Mouse (Mus musculus) adipocyte (in vitro differentiated cells): ENCODE data around the gene Traf3ip3.

ENCODE experiments used
- DNase-seq: peaks from one replicate; pipeline ENCODE4 v3.0.0-alpha.2; 2016; ENCODE audit warnings: low spot score

Traf3ip3 gene

DNA sequence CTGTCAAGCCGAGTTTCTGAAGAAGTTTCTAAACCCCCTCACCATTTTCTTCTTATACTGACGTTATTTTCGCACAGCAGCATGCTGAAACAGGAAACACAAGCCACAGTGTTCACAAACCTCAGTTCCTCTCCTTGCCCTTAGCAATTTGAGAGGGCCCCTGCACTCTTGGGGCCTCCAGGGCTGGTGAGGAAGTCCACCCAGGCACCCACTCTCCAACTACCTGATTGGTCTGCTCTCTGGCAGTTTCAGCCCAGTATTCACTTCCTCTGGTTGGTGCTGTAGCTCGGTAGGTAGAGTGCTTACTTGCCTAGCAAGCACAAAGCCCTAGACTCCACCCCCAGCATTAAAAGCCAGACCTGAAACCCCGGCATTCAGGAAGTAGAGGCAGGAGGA lies at the start of gene Traf3ip3:
Gene Traf3ip3, minus strand, starts transcription at position 321 of the 396 bp plus-strand sequence.
- DNase-seq, result no peak

DNA sequence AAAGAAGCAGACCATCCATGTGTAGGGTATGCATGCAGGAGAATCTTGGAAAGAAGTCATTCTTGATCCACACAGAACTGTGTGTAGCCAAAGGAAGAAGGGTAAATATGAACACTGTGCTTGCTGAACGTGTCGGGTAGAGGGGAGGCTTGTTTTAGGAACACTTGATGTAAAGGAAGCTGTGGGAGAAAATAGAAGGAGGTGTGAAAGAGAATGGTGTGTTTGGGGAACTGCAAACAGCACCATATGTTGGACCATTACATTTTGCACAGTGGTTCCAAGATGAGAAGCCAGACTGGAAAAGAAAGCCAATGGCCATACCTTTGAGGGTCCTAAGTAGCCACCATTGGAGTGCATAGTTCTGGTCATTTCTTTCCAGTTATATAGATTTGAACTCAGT lies 48.5 kb upstream of the Traf3ip3 start:
- DNase-seq, result no peak

DNA sequence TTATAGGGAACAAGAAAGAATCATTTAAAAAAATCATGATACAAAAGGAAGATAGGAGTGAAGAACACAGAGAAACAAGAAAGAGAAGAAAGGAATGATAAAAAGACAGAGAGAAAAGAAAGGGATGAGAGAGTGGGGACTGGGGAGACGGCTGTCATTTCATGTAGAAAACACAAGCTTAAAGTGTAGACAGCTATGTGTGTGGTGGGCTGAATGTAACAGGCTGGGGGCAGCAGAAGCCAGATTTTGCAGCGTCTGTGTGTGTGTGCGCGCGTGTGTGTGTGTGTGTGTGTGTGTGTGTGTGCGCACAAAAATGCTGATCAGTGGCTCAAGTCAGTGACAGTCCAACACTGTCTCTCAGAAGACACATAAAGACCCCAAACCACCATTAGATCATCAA lies 42.7 kb upstream of the Traf3ip3 start:
- no peak for DNase-seq

DNA sequence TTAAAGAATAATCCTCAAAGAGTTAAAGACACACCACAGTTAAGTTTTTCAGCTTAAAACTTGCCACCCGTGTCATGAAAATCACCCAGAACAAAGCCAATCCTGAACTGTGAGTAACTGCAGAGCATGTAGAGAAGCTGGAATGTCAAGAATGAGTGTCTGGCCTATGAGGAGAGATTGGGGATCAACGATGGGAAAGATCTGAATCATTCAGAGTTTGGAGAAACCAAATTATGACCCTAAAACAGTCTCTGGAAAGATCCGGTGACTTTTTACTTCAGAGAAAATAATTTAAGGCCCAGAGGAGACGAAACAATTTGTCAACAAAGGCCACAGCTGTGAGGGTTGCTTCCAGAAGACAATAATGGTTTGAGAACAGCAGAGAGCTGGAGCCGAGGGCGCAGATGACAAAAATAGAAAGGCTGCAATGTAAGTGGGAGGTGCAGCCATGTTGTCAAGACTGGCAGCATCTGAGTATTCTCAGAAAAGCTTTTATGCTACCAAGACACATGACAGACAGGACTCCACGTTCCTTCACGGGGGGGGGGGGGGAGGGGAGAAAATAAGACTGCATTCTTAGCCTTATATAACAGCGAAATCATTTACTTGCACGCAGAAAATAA lies 42.2 kb upstream of the Traf3ip3 start:
- DNase-seq, result peak; percentile 42

DNA sequence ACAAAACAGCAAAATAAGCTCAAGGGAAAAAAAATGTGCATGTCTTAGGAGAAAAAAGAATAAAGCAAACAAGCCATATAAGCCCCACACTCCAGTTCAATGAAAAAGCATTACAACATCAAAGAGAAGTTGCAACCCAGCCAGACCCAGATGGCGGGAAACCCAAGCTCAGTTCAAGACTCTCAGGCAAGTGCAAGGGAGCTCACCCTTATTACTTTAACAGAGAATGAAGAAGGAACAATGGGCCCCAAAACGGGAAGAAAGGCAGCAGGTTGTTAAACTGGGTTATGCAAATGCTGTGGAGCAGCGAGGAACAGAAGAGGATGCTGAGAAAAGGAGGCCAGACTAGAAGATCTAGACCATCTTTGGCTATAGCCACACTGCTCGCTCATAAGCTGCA lies 41.4 kb upstream of the Traf3ip3 start:
- no peak for DNase-seq

DNA sequence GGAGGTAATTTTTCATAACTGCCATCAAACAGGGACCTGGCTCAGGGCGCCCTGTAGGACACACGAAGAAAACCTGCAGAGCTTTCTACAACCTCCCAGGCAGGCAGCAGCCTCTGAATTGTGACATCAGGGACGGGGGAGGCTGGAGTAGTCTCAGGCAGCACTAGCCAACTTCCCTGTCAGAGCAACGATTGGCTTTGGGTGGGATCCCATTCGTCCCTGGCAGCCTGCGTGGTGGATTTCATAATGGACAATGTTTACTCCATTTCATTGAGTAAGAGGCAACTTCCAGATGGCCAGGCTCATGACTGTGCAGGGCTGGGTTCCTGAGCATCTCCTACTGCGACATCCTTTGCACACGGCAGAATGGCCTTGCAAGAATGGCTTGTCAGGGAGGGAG lies 40.7 kb upstream of the Traf3ip3 start:
- peak; percentile 97 for DNase-seq

DNA sequence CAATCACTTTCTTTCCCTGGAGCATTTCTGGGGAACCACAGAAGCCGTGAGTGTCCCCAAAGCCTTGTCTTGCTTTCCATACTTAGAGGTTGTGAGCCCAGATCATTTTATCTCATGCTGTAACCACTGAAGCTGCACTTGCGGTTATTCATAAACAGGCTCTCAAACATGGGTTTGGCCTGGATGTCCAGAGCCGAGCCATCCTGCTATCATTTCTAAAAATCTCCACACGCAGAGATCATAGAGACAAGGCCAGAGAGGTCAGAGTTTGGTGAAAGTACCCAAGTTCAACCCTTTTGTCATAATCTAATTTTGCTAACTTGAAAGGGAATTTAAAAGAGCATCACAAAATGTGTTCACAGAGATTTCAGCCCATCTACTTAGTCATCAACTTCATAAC lies 39.9 kb upstream of the Traf3ip3 start:
- no peak for DNase-seq

DNA sequence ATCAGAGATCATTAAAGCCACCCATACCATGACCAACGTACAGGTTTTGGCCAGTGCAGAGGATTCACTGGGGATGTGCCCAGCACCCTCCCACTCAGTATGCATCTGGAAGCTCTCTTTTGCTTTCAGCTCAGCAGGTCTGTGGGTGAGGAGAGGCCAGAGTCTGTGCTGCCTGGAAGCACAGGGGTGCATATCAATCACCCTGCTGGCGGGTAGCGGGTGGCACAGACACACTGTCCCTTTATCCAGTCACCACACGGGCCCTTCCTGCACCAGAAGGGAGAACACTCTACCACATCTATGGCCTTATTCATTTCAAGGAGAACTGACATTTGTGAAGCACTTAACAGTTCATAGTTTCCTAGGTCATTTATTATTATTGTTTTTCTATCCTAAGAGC lies 36.9 kb upstream of the Traf3ip3 start:
- no peak for DNase-seq

DNA sequence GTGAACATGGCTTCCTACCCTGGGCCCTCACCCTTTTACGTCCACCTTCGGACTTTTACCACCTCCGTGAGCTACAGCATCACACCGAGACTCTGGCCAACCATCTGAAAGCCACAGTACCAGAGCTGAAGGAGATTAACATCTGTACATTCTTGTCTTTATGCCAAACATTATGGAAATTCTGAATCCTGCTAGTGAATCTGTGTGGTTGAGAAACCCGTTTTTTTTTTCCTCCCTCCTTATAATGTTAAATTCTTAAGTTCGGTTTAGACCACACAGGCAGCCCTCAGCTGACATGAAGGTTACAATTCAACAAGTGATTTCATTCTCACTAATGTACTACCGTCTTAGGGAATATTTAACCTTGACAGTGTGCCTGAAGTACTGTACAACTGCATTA lies 33.4 kb upstream of the Traf3ip3 start:
- DNase-seq, result no peak

DNA sequence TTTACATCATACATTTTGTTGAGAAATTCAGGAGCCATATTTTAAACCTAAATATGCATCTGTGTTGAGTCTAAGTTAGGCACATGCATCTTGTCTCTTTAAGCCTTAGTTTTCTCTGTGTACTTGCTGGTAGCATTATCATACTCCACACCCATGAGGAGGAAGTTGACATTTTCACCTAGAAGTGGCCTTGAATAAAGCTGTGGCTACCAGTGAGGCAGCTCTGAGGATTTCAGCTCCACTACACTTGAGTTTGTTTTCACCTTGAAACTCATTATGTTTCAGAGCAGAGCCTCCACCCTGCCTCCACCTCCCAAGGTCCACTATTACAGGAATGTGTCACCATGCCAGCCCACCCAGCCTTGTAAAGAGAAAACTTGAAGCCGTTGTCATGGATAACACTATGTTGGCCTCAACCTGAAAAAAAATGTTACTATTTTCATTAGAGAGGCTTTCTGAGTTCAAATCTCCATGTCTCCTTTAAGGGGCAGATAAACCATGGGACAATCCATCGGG lies 32.7 kb upstream of the Traf3ip3 start:
- DNase-seq, result no peak

DNA sequence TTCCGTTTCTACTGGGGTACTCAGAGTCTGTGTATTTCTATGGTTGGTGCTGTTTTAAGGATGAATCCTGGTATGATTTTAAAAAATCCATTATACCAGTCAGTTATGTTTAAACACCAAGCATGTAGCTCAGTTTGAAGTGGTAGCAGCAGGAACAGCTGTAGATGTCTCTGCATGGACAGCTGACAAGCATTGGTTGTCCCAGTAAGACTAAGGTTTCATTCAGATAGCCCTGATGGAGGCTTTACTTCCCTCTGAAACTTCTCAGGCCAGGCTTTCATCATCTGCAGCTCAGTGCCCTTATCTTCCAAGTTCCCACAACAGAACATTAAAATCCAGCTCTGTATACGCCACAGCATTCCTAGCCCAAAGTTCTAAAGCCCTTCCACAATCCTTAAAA lies 31.2 kb upstream of the Traf3ip3 start:
- DNase-seq, result no peak

DNA sequence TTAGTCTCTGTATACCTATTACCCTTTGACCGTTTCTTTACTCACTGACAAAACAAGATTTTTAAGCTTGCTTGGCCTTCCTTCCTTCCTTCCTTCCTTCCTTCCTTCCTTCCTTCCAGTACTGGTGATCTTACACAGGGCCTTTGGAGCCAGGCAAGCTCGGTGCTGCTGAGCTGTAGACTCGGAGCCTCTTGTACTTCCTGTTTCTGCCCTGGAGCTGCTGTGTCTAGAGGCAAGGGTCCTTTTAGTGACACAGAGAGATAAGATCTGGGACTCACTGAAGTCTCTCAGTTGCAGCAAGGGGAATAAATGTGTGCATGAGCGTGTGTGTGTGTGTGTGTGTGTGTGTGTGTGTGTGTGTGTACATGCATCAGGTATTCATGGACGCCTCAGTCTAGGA lies 29.4 kb upstream of the Traf3ip3 start:
- no peak for DNase-seq

DNA sequence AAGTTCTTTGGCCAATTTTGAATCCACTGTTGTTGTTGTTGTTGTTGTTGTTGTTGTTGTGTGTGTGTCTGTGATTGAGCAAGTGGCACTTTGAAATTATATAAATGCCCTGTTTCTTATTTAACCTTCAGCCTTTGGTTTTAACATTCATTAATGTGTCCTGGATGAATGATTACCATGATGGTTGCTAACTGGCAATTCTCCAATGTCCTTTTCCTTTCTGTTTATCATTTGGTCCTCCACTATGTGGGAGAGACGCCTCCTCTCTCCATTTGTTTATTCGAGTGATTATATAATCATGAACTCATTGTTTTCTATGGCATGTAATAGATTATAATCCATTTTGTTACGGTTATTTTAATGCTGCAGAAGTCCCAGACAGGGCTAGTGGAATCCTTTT lies 29.0 kb upstream of the Traf3ip3 start:
- no peak for DNase-seq

DNA sequence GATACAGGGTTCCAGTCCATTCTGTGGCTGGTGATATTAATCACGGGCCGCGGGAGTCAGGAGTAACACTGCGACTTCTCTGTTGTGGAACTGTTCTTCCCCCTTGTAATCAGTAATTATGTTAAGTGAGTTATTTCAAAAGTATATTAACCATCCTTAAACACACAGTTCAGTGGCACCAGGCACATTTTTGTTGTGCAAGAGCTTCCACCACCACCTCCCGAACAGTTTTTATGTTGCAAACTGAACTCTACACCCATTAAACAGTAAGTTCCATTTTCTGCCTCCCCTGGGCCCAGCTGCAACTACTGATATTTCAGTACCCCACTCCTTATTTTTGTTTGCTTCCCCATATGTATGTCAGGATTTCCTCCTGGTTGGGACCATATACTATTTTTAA lies 28.1 kb upstream of the Traf3ip3 start:
- peak; percentile 28 for DNase-seq

DNA sequence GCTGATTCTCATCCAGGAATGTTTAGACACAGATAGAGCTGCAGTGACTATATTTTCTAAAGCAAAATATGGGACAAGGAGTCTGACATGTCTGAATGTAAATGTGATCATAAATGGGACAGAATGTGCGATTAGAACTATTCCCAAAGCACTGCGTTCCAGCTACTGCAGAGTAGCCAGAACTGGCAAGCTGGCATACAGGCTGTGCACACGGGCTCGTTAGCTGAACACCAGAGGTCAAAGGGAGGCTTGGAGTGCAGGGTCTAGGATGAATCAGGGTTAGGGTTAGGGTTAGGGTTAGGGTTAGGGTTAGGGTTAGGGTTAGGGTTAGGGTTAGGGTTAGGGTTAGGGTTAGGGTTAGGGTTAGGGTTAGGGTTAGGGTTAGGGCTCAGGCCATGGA lies 26.0 kb upstream of the Traf3ip3 start:
- no peak for DNase-seq

DNA sequence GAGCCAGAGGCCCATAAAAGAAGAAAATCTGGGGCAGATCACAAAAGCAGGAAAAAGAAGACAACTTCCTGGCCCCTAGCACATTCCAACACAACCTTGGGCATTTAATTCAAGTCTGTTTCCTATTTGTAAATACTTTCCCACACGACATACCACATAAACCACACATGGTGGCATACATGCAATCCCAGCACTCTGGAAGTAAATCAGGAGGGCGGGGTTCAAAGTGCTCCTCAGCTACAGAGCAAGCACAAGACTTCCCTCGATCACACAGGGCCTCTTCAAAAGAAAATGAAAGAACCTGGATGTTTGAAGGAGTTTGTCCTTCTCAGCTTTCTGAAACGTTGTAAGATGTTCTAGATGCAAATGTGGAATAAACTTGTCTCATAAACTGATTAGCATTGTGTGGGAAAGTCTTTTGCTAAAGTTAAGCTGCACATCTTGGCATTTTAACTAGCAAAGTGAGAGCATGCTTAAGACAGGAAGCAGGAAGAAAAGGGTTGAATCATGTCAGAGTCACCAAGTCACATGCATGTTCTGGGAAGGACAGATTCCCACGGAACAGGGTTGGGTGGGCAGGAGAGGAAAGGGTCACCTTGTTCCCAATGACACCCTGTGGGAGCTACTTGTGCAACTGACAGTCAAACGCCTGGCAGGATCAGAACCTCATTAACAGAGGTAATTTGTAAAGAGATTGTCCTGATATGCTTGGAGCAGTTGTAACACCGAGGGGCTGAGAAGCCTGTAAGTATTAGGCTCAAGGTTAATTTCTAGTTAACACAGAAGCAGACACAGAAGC lies 25.4 kb upstream of the Traf3ip3 start:
- peak; percentile 22 for DNase-seq

DNA sequence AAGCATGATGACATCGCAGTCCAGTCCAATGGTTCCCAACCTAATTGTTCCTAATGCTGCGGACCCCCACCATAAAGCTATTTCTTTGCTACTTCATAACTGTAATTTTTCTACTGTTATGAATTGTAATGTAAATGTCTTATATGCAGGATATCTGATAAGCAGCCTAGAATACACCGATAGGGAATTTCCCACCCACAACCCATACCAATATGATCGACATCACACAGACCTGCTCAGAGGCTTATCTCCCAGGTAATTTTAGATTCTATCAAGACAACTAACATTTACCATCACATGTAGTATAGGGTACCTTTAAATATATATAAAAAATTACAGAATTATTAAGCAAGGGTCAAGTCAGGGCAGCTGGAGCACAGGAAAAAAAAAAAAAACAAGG lies 24.6 kb upstream of the Traf3ip3 start:
- no peak for DNase-seq

DNA sequence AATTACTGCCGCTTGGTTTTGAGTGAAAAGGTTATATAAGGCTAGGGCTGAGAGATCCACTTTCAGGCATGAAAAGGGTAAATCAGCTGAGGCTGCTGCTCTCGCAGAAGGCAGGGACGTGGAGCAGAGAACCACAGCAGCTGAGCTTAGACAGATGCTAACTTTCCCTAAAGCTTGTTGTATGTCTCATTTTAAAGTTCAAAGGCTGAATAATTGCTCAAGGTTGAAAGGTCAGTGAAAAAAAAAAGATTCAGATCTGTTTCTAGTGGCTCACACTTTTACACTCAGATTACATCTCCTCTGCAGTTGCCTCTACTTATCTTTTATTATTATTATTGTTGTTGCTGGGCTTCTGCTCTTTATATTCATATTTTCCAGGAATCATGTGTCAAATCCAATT lies 24.0 kb upstream of the Traf3ip3 start:
- no peak for DNase-seq

DNA sequence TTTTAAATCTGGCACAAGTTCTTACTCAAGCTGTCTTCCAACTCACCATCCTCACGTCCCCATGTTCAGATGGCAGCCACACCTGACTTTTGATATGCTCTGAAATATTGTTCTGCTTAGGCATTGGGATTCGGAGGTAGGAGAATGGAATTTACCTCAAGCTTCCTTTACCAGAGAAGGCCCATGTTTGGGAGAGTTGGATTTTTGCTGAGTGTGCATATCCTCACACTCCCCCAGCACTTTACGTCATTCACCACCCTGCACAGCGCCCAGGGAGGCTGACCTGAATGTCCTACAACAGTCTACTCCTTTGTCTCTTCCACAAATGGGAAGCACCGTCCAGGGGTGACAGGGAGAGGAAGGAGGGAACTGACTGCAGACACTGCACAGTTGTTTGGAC lies 18.9 kb upstream of the Traf3ip3 start:
- no peak for DNase-seq

DNA sequence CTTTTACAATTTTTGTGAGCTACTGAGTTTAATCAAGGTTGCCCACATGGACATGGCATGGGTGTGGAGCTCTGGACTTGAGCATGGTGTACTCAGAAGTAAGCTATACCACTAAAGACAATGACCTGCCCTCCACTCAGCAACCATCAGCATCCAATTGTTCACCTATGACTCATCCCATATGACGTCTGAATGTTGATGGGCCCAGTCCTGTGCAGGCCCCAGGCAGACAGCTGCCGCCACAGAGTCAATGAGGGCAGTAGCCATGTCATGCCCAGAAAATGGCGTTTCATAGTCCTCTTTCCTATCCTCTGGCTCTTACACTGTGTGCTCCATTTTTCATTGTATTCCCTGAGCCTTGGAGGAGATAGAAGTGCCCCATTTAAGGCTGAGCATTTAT lies 14.5 kb upstream of the Traf3ip3 start:
- no peak for DNase-seq

DNA sequence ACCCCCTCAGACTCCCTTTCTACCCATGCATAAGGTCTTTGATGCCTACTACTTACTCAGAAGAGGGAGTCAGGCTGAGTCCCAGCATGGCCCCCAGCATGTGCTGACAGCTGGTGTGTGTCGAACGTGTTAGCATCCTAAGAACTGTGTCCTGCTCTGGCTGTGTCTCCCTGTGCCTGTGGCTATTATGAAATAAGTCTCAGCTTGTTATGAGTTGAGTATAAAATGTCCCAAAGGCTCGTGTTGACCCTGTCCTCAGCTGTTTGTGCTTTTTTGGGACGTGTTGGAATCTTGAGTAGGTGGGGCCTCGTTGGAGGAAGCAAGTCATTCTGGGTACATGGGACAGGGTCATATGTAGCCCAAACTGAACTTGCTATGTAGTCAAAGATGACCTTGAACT lies 12.6 kb upstream of the Traf3ip3 start:
- DNase-seq, result no peak

DNA sequence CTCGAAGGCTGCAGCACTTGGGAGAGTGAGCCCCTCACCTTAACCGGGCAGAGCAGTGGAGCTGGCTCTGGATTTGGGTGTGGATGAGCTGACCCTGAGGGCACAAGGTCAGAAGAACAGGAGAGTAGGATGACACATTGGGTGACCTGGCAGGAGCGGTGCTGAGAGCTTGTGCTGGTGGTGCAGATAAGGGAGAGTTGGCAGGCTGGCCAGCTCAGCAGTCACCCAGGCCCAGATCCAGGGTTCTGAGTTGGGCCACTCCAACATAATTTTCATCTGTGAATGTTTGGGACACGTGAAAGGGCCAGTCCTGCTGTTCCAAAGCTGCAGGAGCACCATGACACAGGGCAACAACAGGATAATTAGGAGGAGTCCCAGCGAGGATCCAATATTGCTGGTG lies 9.9 kb upstream of the Traf3ip3 start:
- DNase-seq, result no peak

DNA sequence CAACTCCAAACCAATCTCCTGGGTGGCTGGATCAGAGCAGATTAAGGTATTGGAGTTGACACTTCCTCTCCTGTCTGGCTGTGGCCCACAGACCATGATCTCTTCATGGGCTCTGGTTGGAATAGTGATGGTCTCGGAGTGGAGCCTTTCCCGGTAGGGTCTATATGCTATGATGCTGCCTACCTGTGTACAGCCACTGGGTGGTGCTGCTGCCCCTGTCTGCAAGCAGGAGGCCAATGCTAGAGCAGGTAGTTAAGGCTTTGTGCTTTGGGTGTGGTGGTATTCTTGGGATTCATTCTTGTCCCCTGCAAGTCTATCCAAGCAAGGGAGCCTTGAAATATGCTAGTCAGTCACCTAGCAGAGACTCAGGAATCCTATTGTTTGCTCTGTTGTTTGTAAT lies 6.7 kb upstream of the Traf3ip3 start:
- DNase-seq, result peak; percentile 59

DNA sequence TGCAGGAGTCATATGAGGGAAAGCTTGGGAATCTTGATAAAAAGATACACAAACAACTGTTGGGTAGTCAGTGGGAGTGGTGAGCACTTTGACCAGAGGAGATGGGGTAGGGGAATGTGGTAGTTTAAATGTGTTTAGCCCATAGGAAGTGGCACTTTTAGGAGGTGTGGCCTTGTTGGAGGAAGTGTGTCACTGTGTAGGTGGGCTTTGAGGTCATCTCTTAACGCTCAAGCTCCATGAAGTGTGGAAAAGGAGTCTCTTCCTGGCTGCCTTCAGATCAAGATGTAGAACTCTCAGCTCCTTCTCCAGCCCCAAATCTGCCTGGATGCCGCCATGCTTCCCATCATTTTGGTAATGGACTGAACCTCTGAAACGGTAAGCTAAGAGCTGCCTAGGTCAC lies 6.0 kb upstream of the Traf3ip3 start, which contains the start of gene Lamb3:
Gene Lamb3, plus strand, starts transcription at position 197 of the 400 bp plus-strand sequence.
- DNase-seq, result no peak
